Mouse (Mus musculus) neural tube, embryonic 14.5 days (tissue): ENCODE data around the gene Gm3417. TPM values are rescaled to one million over a fixed set of nuclear protein-coding genes. Genes with fewer than 3 reads are reported as not detected.

Experiments
- ATAC-seq: fragments of 200-750 bp; cut with Nextera tagmentation; 2 replicates; pipeline ENCODE4 v1.8.0; 2017; ENCODE audit warnings: low read depth, mild to moderate bottlenecking, moderate TSS enrichment, moderate library complexity
- H3K27ac ChIP-seq: fragments of 300-500 bp; sonication (generic); 2 replicates; pipeline ENCODE4 v1.5.1; 2014; ENCODE audit warnings: low read depth, mild to moderate bottlenecking, control low read depth, low read length, moderate library complexity, mixed read lengths
- H3K27me3 ChIP-seq: fragments of 300-500 bp; sonication (generic); 2 replicates; pipeline ENCODE4 v1.6.1; 2014; ENCODE audit warnings: low read length; ENCODE audit not compliant: control insufficient read depth, insufficient read depth
- H3K36me3 ChIP-seq: fragments of 300-500 bp; sonication (generic); 2 replicates; pipeline ENCODE4 v1.6.1; 2014; ENCODE audit warnings: low read length, mixed read lengths; ENCODE audit not compliant: control insufficient read depth, insufficient read depth
- H3K4me1 ChIP-seq: fragments of 300-500 bp; sonication (generic); 2 replicates; pipeline ENCODE4 v1.6.1; 2014; ENCODE audit warnings: low read length; ENCODE audit not compliant: control insufficient read depth, insufficient read depth
- H3K4me2 ChIP-seq: fragments of 300-500 bp; sonication (generic); 2 replicates; pipeline ENCODE4 v1.6.1; 2014; ENCODE audit warnings: mild to moderate bottlenecking, low read depth, low read length, control low read depth
- H3K4me3 ChIP-seq: fragments of 300-500 bp; sonication (generic); 2 replicates; pipeline ENCODE4 v1.5.1; 2014; ENCODE audit warnings: low read depth, low read length, control low read depth, mixed read lengths
- H3K9ac ChIP-seq: fragments of 300-500 bp; sonication (generic); replicated peaks from 2 replicates; pipeline ENCODE4 v1.6.1; 2014; ENCODE audit warnings: low read depth, mild to moderate bottlenecking, control low read depth, low read length, mixed read lengths
- H3K9me3 ChIP-seq: fragments of 300-500 bp; sonication (generic); 2 replicates; pipeline ENCODE4 v1.6.1; 2016; ENCODE audit warnings: low read length; ENCODE audit not compliant: control insufficient read depth
- WGBS: fragments of 180-500 bp; shearing (Covaris S2); extraction: QIAGEN DNeasy Blood & Tissue Kit; methylation state at CpG from one replicate; pipeline ENCODE4 v1.1.7; 2014; 5-methylcytosine and 5-hydroxymethylcytosine counted together
- polyA plus RNA-seq: library from polyadenylated mRNA; unstranded; fragments of >200 nt; fragmentation: Nextera tagmentation; extraction: Ambion mirVana; gene quantifications from 2 replicates; pipeline ENCODE4 v1.2.1, GENCODE M21; 2014

Gm3417 gene
- polyA plus RNA-seq, 1 experiment from 2014 or later, result not detected

DNA sequence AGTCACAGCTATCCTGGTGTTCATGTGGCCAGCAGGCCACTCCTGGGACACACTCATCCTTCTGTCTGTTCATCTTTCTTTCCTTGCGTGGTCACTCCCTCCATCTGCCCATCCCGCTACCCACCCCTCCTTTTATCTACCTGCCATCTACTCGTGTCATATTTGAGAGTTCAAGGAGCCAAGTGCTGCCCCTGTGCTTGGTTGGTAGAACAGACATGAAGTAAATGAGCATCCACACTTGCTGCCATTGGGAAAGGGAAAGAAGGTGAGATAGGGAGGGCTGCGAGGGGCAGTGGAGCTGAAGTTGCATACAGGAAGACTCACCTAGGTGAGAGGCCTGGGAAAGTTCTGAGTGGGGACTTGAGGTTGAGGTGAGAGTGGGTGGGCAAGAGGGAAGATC lies 64.2 kb downstream of the Gm3417 start:
- Histone ChIP-seq H3K4me1 (no peaks in the 10 kb centered on the region), H3K4me2 (no peak overlapping the region), H3K9me3 (no peaks in the 10 kb centered on the region), H3K9ac (no peak overlapping the region), H3K4me3 (no peak overlapping the region), H3K36me3 (no peaks in the 10 kb centered on the region), H3K27me3 (no peaks in the 10 kb centered on the region), H3K27ac (no peak overlapping the region)
- WGBS, result 88% methylated on average over 4 of the region's 4 CpGs
- ATAC-seq, result no peak

Other genes with a start within 250 kb of the Gm3417 start
- gene Wdr27, start 35.6 kb downstream of the Gm3417 start, polyA plus RNA-seq, result 7.8 and 10.2 TPM in 2 replicates
- 24.5 and 26.6 TPM in 2 replicates for gene 1600012H06Rik, start 35.6 kb downstream of the Gm3417 start, polyA plus RNA-seq
- 21.2 and 21.3 TPM in 2 replicates for gene Phf10, start 17.5 kb downstream of the Gm3417 start, polyA plus RNA-seq
- gene 9030025P20Rik, start 322 bp downstream of the Gm3417 start, polyA plus RNA-seq, result 6.9 and 7.7 TPM in 2 replicates
- 4.6 and 6.6 TPM in 2 replicates for gene Gm3435, start 31.4 kb upstream of the Gm3417 start, polyA plus RNA-seq
- 88.5 and 99.2 TPM in 2 replicates for gene Ermard, start 62.4 kb upstream of the Gm3417 start, polyA plus RNA-seq
- gene Tcte3, start 62.7 kb upstream of the Gm3417 start, polyA plus RNA-seq, result 0.68 TPM in 1 of 2 replicates, not detected in the other
- 2.6 and 4.2 TPM in 2 replicates for gene Gm3448, start 62.7 kb upstream of the Gm3417 start, polyA plus RNA-seq